Mouse (Mus musculus) olfactory bulb, adult 2 months (tissue): Measurements from ENCODE around the gene Uggt1.

Source experiments
- CTCF ChIP-seq: fragments of 200-500 bp; IDR thresholded peaks from 2 replicates; pipeline ENCODE4 v1.5.1; 2012; ENCODE audit warnings: low read depth, mild to moderate bottlenecking, low read length, moderate library complexity; ENCODE audit not compliant: insufficient read depth
- POLR2A ChIP-seq: fragments of 200-500 bp; IDR thresholded peaks from 2 replicates; pipeline ENCODE4 v1.6.1; 2012; ENCODE audit warnings: mild to moderate bottlenecking, low read depth, low read length, moderate library complexity; ENCODE audit not compliant: insufficient read depth

DNA sequence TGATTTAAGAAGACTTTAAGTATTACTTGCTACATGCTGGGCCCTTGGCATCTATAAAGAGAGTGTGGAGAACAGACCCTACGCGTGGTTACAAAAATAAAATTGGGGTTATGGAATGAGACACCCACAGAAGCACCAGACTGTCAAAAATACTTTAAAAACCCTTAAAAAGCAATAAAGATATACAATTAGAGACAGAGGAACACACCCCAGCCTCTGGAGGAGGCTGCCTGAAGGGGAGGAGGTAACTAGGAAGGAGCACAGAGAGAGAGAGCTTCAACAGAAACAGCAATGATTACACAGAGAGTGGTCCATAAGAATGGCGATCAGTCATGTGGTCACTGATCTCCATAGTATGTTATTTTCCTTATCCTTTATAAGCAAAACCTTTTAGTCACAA, 50.0 kb downstream of the Uggt1 start:
- TF ChIP-seq CTCF: no peak
- TF ChIP-seq POLR2A: no peak
